Mouse (Mus musculus) subcutaneous adipose tissue, adult 2 months (tissue): Measurements from ENCODE around the gene Lcp1. TPM values are rescaled to one million over a fixed set of nuclear protein-coding genes. Genes with fewer than 3 reads are reported as not detected.

Experiments used
- polyA plus RNA-seq: library from polyadenylated mRNA; depleted of rRNA; stranded (reverse); fragments of >200 nt; gene quantifications from 2 replicates; pipeline ENCODE4 v1.2.3, GENCODE M21; 2012; ENCODE audit warnings: low replicate concordance; rRNA removed

The Lcp1 gene
- polyA plus RNA-seq = 12.4 and 24.2 TPM in 2 replicates

GRCm38 (mm10) chr14:75130501-75131318 is at the start of gene Lcp1, which contains the start of gene Lrrc63:
Lcp1 (plus strand) TSS chr14:75131101.
Lrrc63 (minus strand) TSS chr14:75130881.

GRCm38 (mm10) chr14:75242087-75242486 is 111.2 kb downstream of the Lcp1 start, which contains the start of gene Cpb2:
Cpb2 (plus strand) TSS chr14:75242287.

Other genes starting within 250 kb of the Lcp1 start
- gene Lrch1, start 183.2 kb upstream of the Lcp1 start, polyA plus RNA-seq = 10.0 and 15.1 TPM in 2 replicates
- 1.4 and 2.1 TPM in 2 replicates for gene Rubcnl, start 115.1 kb upstream of the Lcp1 start, polyA plus RNA-seq
- gene Lrrc63, start 220 bp upstream of the Lcp1 start, polyA plus RNA-seq = not detected in 2 replicates
- not detected in 2 replicates for gene Cpb2, start 111.2 kb downstream of the Lcp1 start, polyA plus RNA-seq
- gene Zc3h13, start 153.3 kb downstream of the Lcp1 start, polyA plus RNA-seq = 5.1 and 11.5 TPM in 2 replicates